Mouse (Mus musculus) hindbrain, embryonic 16.5 days (tissue): ENCODE data around the gene Mmp27. TPM values are rescaled to one million over a fixed set of nuclear protein-coding genes. Genes with fewer than 3 reads are reported as not detected.
A peak's percentile ranks its signal among the peaks of the same experiment; 100 is the strongest.

Source experiments
- ATAC-seq: fragments of 200-750 bp; cut with Nextera tagmentation; 2 replicates; pipeline ENCODE4 v1.8.0; 2017; ENCODE audit warnings: moderate TSS enrichment, moderate library complexity
- H3K27ac ChIP-seq: fragments of 300-500 bp; sonication (generic); 2 replicates; pipeline ENCODE4 v1.5.1; 2014; ENCODE audit warnings: low read depth, mild to moderate bottlenecking, control low read depth, low read length, moderate library complexity
- H3K27me3 ChIP-seq: fragments of 300-500 bp; sonication (generic); replicated peaks from 2 replicates; pipeline ENCODE4 v1.6.1; 2014; ENCODE audit warnings: low read length; ENCODE audit not compliant: control insufficient read depth, insufficient read depth
- H3K36me3 ChIP-seq: fragments of 300-500 bp; sonication (generic); 2 replicates; pipeline ENCODE4 v1.6.1; 2014; ENCODE audit warnings: mild to moderate bottlenecking, low read length, moderate library complexity, mixed read lengths; ENCODE audit not compliant: control insufficient read depth, insufficient read depth
- H3K4me1 ChIP-seq: fragments of 300-500 bp; sonication (generic); 2 replicates; pipeline ENCODE4 v1.6.1; 2014; ENCODE audit warnings: low read depth, low read length; ENCODE audit not compliant: control insufficient read depth, insufficient read depth
- H3K4me2 ChIP-seq: fragments of 300-500 bp; sonication (generic); 2 replicates; pipeline ENCODE4 v1.6.1; 2014; ENCODE audit warnings: mild to moderate bottlenecking, low read length, control low read depth, moderate library complexity
- H3K4me3 ChIP-seq: fragments of 300-500 bp; sonication (generic); 2 replicates; pipeline ENCODE4 v1.5.1; 2014; ENCODE audit warnings: mild to moderate bottlenecking, low read length, control low read depth, moderate library complexity
- H3K9ac ChIP-seq: fragments of 300-500 bp; sonication (generic); 2 replicates; pipeline ENCODE4 v1.6.1; 2014; ENCODE audit warnings: low read depth, mild to moderate bottlenecking, control low read depth, low read length, moderate library complexity
- H3K9me3 ChIP-seq: fragments of 300-500 bp; sonication (generic); 2 replicates; pipeline ENCODE4 v1.6.1; 2014; ENCODE audit warnings: mild to moderate bottlenecking, low read length, moderate library complexity; ENCODE audit not compliant: control insufficient read depth
- WGBS: fragments of 180-500 bp; shearing (Covaris S2); extraction: QIAGEN DNeasy Blood & Tissue Kit; methylation state at CpG from one replicate; pipeline ENCODE4 v1.1.7; 2014; 5-methylcytosine and 5-hydroxymethylcytosine counted together
- polyA plus RNA-seq: library from polyadenylated mRNA; unstranded; fragments of >200 nt; fragmentation: Nextera tagmentation; extraction: Ambion mirVana; gene quantifications from 2 replicates; pipeline ENCODE4 v1.2.1, GENCODE M21; 2015

Gene Mmp27
- polyA plus RNA-seq, 1 experiment from 2014 or later, result not detected

- Histone ChIP-seq H3K4me2 (no peak overlapping the region), H3K9me3 (no peaks in the 10 kb centered on the region), H3K27me3 (no peaks in the 10 kb centered on the region), H3K36me3 (no peaks in the 10 kb centered on the region), H3K9ac (no peak overlapping the region), H3K4me1 (no peaks in the 10 kb centered on the region), H3K27ac (no peak overlapping the region), H3K4me3 (no peak overlapping the region)
- 78% methylated on average over 8 of the region's 8 CpGs for WGBS
- no peak for ATAC-seq
Observed at GRCm38 (mm10) chr9:7590063-7590462, 18.9 kb downstream of the Mmp27 start.

GRCm38 (mm10) chr9:7593272-7593812 lies 22.1 kb downstream of the Mmp27 start:
- no peak overlapping the region for H3K4me3 ChIP-seq
- no peak overlapping the region for H3K4me2 ChIP-seq
- WGBS, result 88% methylated on average over 3 of the region's 3 CpGs
- H3K4me1 ChIP-seq, result no peaks in the 10 kb centered on the region
- H3K9me3 ChIP-seq, result no peaks in the 10 kb centered on the region
- H3K27ac ChIP-seq, result no peak overlapping the region
- H3K36me3 ChIP-seq, result no peaks in the 10 kb centered on the region
- no peak overlapping the region for H3K9ac ChIP-seq
- no peaks in the 10 kb centered on the region for H3K27me3 ChIP-seq
- ATAC-seq, result no peak

GRCm38 (mm10) chr9:7594816-7595540 lies 23.8 kb downstream of the Mmp27 start:
- WGBS, result 11% methylated on average over 6 of the region's 6 CpGs
- H3K9ac ChIP-seq, result peak overlapping the region; percentile 47
- no peaks in the 10 kb centered on the region for H3K9me3 ChIP-seq
- peak overlapping the region; percentile 54 for H3K4me2 ChIP-seq
- H3K27ac ChIP-seq, result no peak overlapping the region
- peak; percentile 100 for ATAC-seq
- no peaks in the 10 kb centered on the region for H3K27me3 ChIP-seq
- no peaks in the 10 kb centered on the region for H3K4me1 ChIP-seq
- no peaks in the 10 kb centered on the region for H3K36me3 ChIP-seq
- peak overlapping the region; percentile 32 for H3K4me3 ChIP-seq

GRCm38 (mm10) chr9:7602982-7603742 lies 32.0 kb downstream of the Mmp27 start:
- Histone ChIP-seq H3K4me2 (no peak overlapping the region), H3K4me3 (no peak overlapping the region), H3K27me3 (no peaks in the 10 kb centered on the region), H3K27ac (no peak overlapping the region), H3K9me3 (no peaks in the 10 kb centered on the region), H3K9ac (no peak overlapping the region), H3K36me3 (no peaks in the 10 kb centered on the region), H3K4me1 (no peaks in the 10 kb centered on the region)
- WGBS, result 4% methylated on average over 3 of the region's 3 CpGs
- peak; percentile 64 for ATAC-seq

GRCm38 (mm10) chr9:7604005-7604404 lies 32.8 kb downstream of the Mmp27 start:
- Histone ChIP-seq H3K9ac (no peak overlapping the region), H3K4me2 (no peak overlapping the region), H3K9me3 (no peaks in the 10 kb centered on the region), H3K27me3 (no peaks in the 10 kb centered on the region), H3K27ac (no peak overlapping the region), H3K36me3 (no peaks in the 10 kb centered on the region), H3K4me1 (no peaks in the 10 kb centered on the region), H3K4me3 (no peak overlapping the region)
- ATAC-seq, result peak; percentile 37; the same call in 1 of the 2 replicates
- 70% methylated on average over 6 of the region's 6 CpGs for WGBS

GRCm38 (mm10) chr9:7605638-7606037 lies 34.4 kb downstream of the Mmp27 start:
- 86% methylated on average over 12 of the region's 12 CpGs for WGBS
- Histone ChIP-seq H3K36me3 (no peaks in the 10 kb centered on the region), H3K27ac (no peak overlapping the region)

GRCm38 (mm10) chr9:7622582-7622981 lies 51.4 kb downstream of the Mmp27 start:
- Histone ChIP-seq H3K9me3 (no peaks in the 10 kb centered on the region), H3K4me1 (no peaks in the 10 kb centered on the region), H3K27me3 (no peaks in the 10 kb centered on the region), H3K27ac (no peak overlapping the region), H3K36me3 (no peaks in the 10 kb centered on the region), H3K4me2 (no peak overlapping the region), H3K9ac (no peak overlapping the region), H3K4me3 (no peak overlapping the region)
- 78% methylated on average over 3 of the region's 3 CpGs for WGBS
- no peak for ATAC-seq

More at GRCm38 (mm10) chr9:7605638-7606037, 34.4 kb downstream of the Mmp27 start:
- H3K4me3 ChIP-seq, result no peak overlapping the region
- peaks cover 5% of the 10 kb centered on the region; the same call in 1 of the 2 replicates for H3K9me3 ChIP-seq
- no peaks in the 10 kb centered on the region for H3K4me1 ChIP-seq
- no peaks in the 10 kb centered on the region for H3K27me3 ChIP-seq
- H3K9ac ChIP-seq, result no peak overlapping the region
- no peak for ATAC-seq
- H3K4me2 ChIP-seq, result no peak overlapping the region

GRCm38 (mm10) chr9:7627931-7628330 lies 56.7 kb downstream of the Mmp27 start, which contains the start of gene Mmp20:
Gene Mmp20 (plus strand): TSS chr9:7628231.
- no peak within 1 kb of the TSS for H3K4me2 ChIP-seq
- H3K4me3 ChIP-seq, result no peak within 1 kb of the TSS
- H3K27me3 ChIP-seq, result no peaks in the 10 kb centered on the region
- H3K9ac ChIP-seq, result no peak within 1 kb of the TSS
- H3K9me3 ChIP-seq, result no peaks in the 10 kb centered on the region
- no peaks in the 10 kb centered on the region for H3K36me3 ChIP-seq
- ATAC-seq, result no peak
- no peaks in the 10 kb centered on the region for H3K4me1 ChIP-seq
- no peak within 1 kb of the TSS for H3K27ac ChIP-seq
